Mouse (Mus musculus) embryonic fibroblast, embryonic 13.5 days (primary cell): Measurements from ENCODE around the gene Gpr176. TPM values are rescaled to one million over a fixed set of nuclear protein-coding genes. Genes with fewer than 3 reads are reported as not detected.
A peak's percentile ranks its signal among the peaks of the same experiment; 100 is the strongest.

Source experiments
- H3K27ac ChIP-seq: 2 replicates; pipeline ENCODE4 v1.5.1; 2012; ENCODE audit warnings: low read length, control low read depth, inconsistent platforms; ENCODE audit not compliant: insufficient read depth
- H3K4me1 ChIP-seq: 2 replicates; pipeline ENCODE4 v1.6.1; 2011; ENCODE audit warnings: low read length; ENCODE audit not compliant: control insufficient read depth, insufficient read depth
- H3K4me3 ChIP-seq: 2 replicates; pipeline ENCODE4 v1.5.1; 2011; ENCODE audit warnings: mild to moderate bottlenecking, control low read depth, low read length; ENCODE audit not compliant: insufficient read depth
- CTCF ChIP-seq: IDR thresholded peaks from 2 replicates; pipeline ENCODE4 v1.5.1; 2011; ENCODE audit warnings: mild to moderate bottlenecking, control low read depth, low read length, moderate library complexity, borderline replicate concordance; ENCODE audit not compliant: insufficient read depth
- POLR2A ChIP-seq: IDR thresholded peaks from 2 replicates; pipeline ENCODE4 v1.6.1; 2011; ENCODE audit warnings: low read depth, mild to moderate bottlenecking, control low read depth, low read length, moderate library complexity
- polyA plus RNA-seq: library from polyadenylated mRNA; stranded (reverse); fragments of >200 nt; gene quantifications from 2 replicates; pipeline ENCODE4 v1.2.4, GENCODE M21; 2011; ENCODE audit warnings: low read depth; ENCODE audit not compliant: missing spikeins, insufficient read length

The Gpr176 gene
- polyA plus RNA-seq, 1 experiment = 60.0 TPM

GRCm38 (mm10) chr2:118375522-118375921 lies 2.3 kb upstream of the Gpr176 start:
- Histone ChIP-seq H3K4me3 (no peak overlapping the region), H3K27ac (peak overlapping the region; percentile 62; the same call in 1 of the 2 replicates), H3K4me1 (peaks cover 2% of the 10 kb centered on the region; the same call in 1 of the 2 replicates)
- TF ChIP-seq POLR2A = no peak
- TF ChIP-seq CTCF = no peak

GRCm38 (mm10) chr2:118373572-118374279 lies 507 bp upstream of the Gpr176 start:
- Histone ChIP-seq H3K4me3 (peak overlapping the region; percentile 95), H3K27ac (peak overlapping the region; percentile 85), H3K4me1 (peaks cover 3% of the 10 kb centered on the region; the same call in 1 of the 2 replicates)
- TF ChIP-seq CTCF (peak; percentile 0; the same call in 1 of the 2 replicates), POLR2A (peak; percentile 58)

- Histone ChIP-seq H3K4me3 (peak overlapping the region; percentile 95), H3K27ac (peak overlapping the region; percentile 85), H3K4me1 (peaks cover 3% of the 10 kb centered on the region; the same call in 1 of the 2 replicates)
- TF ChIP-seq POLR2A (no peak), CTCF (no peak)
These were observed 688 bp downstream of the Gpr176 start for GRCm38 (mm10) chr2:118372561-118372900.

GRCm38 (mm10) chr2:118371841-118372240 lies 1.4 kb downstream of the Gpr176 start:
- peak overlapping the region; percentile 85 for H3K27ac ChIP-seq
- TF ChIP-seq POLR2A (no peak), CTCF (no peak)

GRCm38 (mm10) chr2:118355138-118355719 lies 18.0 kb downstream of the Gpr176 start:
- Histone ChIP-seq H3K4me3 (no peak overlapping the region), H3K27ac (peak overlapping the region; percentile 64), H3K4me1 (peaks cover 17% of the 10 kb centered on the region)
- no peak for TF ChIP-seq CTCF
- no peak for TF ChIP-seq POLR2A

More at GRCm38 (mm10) chr2:118371841-118372240, 1.4 kb downstream of the Gpr176 start:
- H3K4me3 ChIP-seq = peak overlapping the region; percentile 67
- peaks cover 3% of the 10 kb centered on the region; the same call in 1 of the 2 replicates for H3K4me1 ChIP-seq

- H3K4me3 ChIP-seq = no peak overlapping the region
- peak overlapping the region; percentile 88 for H3K27ac ChIP-seq
- H3K4me1 ChIP-seq = peaks cover 17% of the 10 kb centered on the region
- TF ChIP-seq CTCF (no peak), POLR2A (no peak)
These were observed 19.3 kb downstream of the Gpr176 start for GRCm38 (mm10) chr2:118353916-118354403.

GRCm38 (mm10) chr2:118353498-118353897 lies 19.7 kb downstream of the Gpr176 start:
- H3K27ac ChIP-seq = peak overlapping the region; percentile 88
- TF ChIP-seq POLR2A (no peak), CTCF (no peak)
- H3K4me1 ChIP-seq = peaks cover 17% of the 10 kb centered on the region
- no peak overlapping the region for H3K4me3 ChIP-seq

GRCm38 (mm10) chr2:118345535-118345934 lies 27.7 kb downstream of the Gpr176 start:
- no peak overlapping the region for H3K4me3 ChIP-seq
- H3K4me1 ChIP-seq = peaks cover 10% of the 10 kb centered on the region
- H3K27ac ChIP-seq = no peak overlapping the region
- no peak for TF ChIP-seq POLR2A
- TF ChIP-seq CTCF = no peak

GRCm38 (mm10) chr2:118343897-118344296 lies 29.3 kb downstream of the Gpr176 start:
- Histone ChIP-seq H3K4me3 (no peak overlapping the region), H3K4me1 (peaks cover 14% of the 10 kb centered on the region), H3K27ac (no peak overlapping the region)
- TF ChIP-seq POLR2A = no peak
- no peak for TF ChIP-seq CTCF

- TF ChIP-seq POLR2A = no peak
- no peak for TF ChIP-seq CTCF
These were observed 31.9 kb downstream of the Gpr176 start for GRCm38 (mm10) chr2:118341295-118341694.

More at GRCm38 (mm10) chr2:118341295-118341694, 31.9 kb downstream of the Gpr176 start:
- Histone ChIP-seq H3K4me3 (no peak overlapping the region), H3K4me1 (peaks cover 14% of the 10 kb centered on the region), H3K27ac (peak overlapping the region; percentile 45; the same call in 1 of the 2 replicates)
